Mouse (Mus musculus) left cerebral cortex, adult 2 months (tissue): ENCODE data around the gene Tcf7l1. TPM values are rescaled to one million over a fixed set of nuclear protein-coding genes. Genes with fewer than 3 reads are reported as not detected.

Source experiments
- DNase-seq, 2 experiments: peaks; one replicate each; pipeline ENCODE4 v3.0.0; 2021 to 2022; ENCODE audit warnings: low spot score in 2 of 2, mixed read lengths in 1 of 2; ENCODE audit errors: extremely low spot score in 1 of 2
- H3K27ac ChIP-seq: fragments of 200-600 bp; 2 replicates; pipeline ENCODE4 v1.8.1; 2022
- H3K4me3 ChIP-seq: fragments of 200-600 bp; 2 replicates; pipeline ENCODE4 v1.8.1; 2022
- CTCF ChIP-seq: fragments of 200-600 bp; IDR thresholded peaks from 2 replicates; pipeline ENCODE4 v1.8.1; 2022; ENCODE audit warnings: antibody characterized with exemption, mild to moderate bottlenecking, moderate library complexity
- intact Hi-C: fragments of 180-260 bp; cut with DNase I; formaldehyde crosslinking; loops from one replicate; pipeline ENCODE4 v1.15.1; 2025
- total RNA-seq, 2 experiments: library from RNA; stranded (reverse); gene quantifications; 2 replicates each; pipeline ENCODE4 v1.2.3; 2021

Tcf7l1 gene
- total RNA-seq, 2 experiments from 2014 or later, result 2.9 to 3.8 TPM

- H3K4me3 ChIP-seq, result no peak overlapping the region
- no peak; the same call in 1 of the 2 replicates for TF ChIP-seq CTCF
- intact Hi-C loops, result no loop called here
- no peak overlapping the region for H3K27ac ChIP-seq
- DNase-seq, result no peak
Observed at GRCm38 (mm10) chr6:72778779-72779776, 10.0 kb downstream of the Tcf7l1 start.

GRCm38 (mm10) chr6:72777212-72777611, 11.8 kb downstream of the Tcf7l1 start:
- intact Hi-C loops, result no loop called here
- TF ChIP-seq CTCF, result no peak
- no peak for DNase-seq

GRCm38 (mm10) chr6:72774275-72774674, 14.8 kb downstream of the Tcf7l1 start:
- no peak for TF ChIP-seq CTCF

More at GRCm38 (mm10) chr6:72777212-72777611, 11.8 kb downstream of the Tcf7l1 start:
- H3K4me3 ChIP-seq, result no peak overlapping the region
- H3K27ac ChIP-seq, result no peak overlapping the region

GRCm38 (mm10) chr6:72769915-72770776, 18.9 kb downstream of the Tcf7l1 start:
- H3K27ac ChIP-seq, result no peak overlapping the region
- DNase-seq, result no peak
- H3K4me3 ChIP-seq, result no peak overlapping the region
- no peak for TF ChIP-seq CTCF
- intact Hi-C loops, result no loop called here

More at GRCm38 (mm10) chr6:72774275-72774674, 14.8 kb downstream of the Tcf7l1 start:
- no peak for DNase-seq
- H3K4me3 ChIP-seq, result no peak overlapping the region
- no peak overlapping the region for H3K27ac ChIP-seq
- intact Hi-C loops, result no loop called here

GRCm38 (mm10) chr6:72769343-72769742, 19.7 kb downstream of the Tcf7l1 start:
- no peak for TF ChIP-seq CTCF

GRCm38 (mm10) chr6:72768804-72769203, 20.2 kb downstream of the Tcf7l1 start:
- peak; percentile 22 to 23 for DNase-seq

More at GRCm38 (mm10) chr6:72769343-72769742, 19.7 kb downstream of the Tcf7l1 start:
- Histone ChIP-seq H3K27ac (no peak overlapping the region), H3K4me3 (no peak overlapping the region)
- intact Hi-C loops, result no loop called here
- no peak for DNase-seq

GRCm38 (mm10) chr6:72768097-72768496, 21.0 kb downstream of the Tcf7l1 start:
- Histone ChIP-seq H3K4me3 (no peak overlapping the region), H3K27ac (no peak overlapping the region)
- no peak for TF ChIP-seq CTCF
- intact Hi-C loops, result no loop called here
- no peak for DNase-seq

More at GRCm38 (mm10) chr6:72768804-72769203, 20.2 kb downstream of the Tcf7l1 start:
- H3K27ac ChIP-seq, result no peak overlapping the region
- no peak for TF ChIP-seq CTCF
- intact Hi-C loops, result no loop called here
- H3K4me3 ChIP-seq, result no peak overlapping the region

- H3K27ac ChIP-seq, result no peak overlapping the region
- DNase-seq, result no peak
- intact Hi-C loops, result loop anchor here (5.0 kb wide), 1 partner anchor 56 kb away; no protein-coding TSS in a partner anchor
- H3K4me3 ChIP-seq, result no peak overlapping the region
- TF ChIP-seq CTCF, result no peak
Observed at GRCm38 (mm10) chr6:72763616-72764015, 25.4 kb downstream of the Tcf7l1 start.

- DNase-seq, result no peak
- TF ChIP-seq CTCF, result no peak
- Histone ChIP-seq H3K4me3 (no peak overlapping the region), H3K27ac (no peak overlapping the region)
- intact Hi-C loops, result loop anchor here (5.0 kb wide), 1 partner anchor 54 kb away; no protein-coding TSS in a partner anchor
Observed at GRCm38 (mm10) chr6:72761645-72762044, 27.4 kb downstream of the Tcf7l1 start.

GRCm38 (mm10) chr6:72758239-72759017, 30.6 kb downstream of the Tcf7l1 start:
- intact Hi-C loops, result no loop called here
- DNase-seq, result no peak
- Histone ChIP-seq H3K4me3 (no peak overlapping the region), H3K27ac (no peak overlapping the region)
- no peak for TF ChIP-seq CTCF
